Mouse (Mus musculus): Measurements from ENCODE around the gene Baz1a.

GRCm38 (mm10) chr12:54965532-54966160 is 48.5 kb downstream of the Baz1a start:
- TF ChIP-seq CTCF (IDR thresholded peaks at IDR 0.05) (no peak), EP300 (IDR thresholded peaks at IDR 0.05) (no peak)

All from lung, postnatal 0 days (tissue).